8 mouse cellular contexts compared by ENCODE assay signal in genomic region chr16:30386911-30387439, GRCm38 (mm10). TPM values are rescaled to one million over a fixed set of nuclear protein-coding genes. Genes with fewer than 3 reads are reported as not detected.
DNase-seq lines count a peak whose midpoint lies in the region; ATAC-seq and TF ChIP-seq lines count a peak whose summit lies in the region.

No protein-coding gene starts in this region.

- no peaks in the 10 kb centered on the region for H3K9me3 ChIP-seq in heart, embryonic 13.5 days

- no peak overlapping the region for H3K27ac ChIP-seq in heart, embryonic 13.5 days (replicated peaks)
- H3K27ac ChIP-seq in cortical plate, adult 2 months (ENCODE audit: insufficient read depth, low read length), result no peak overlapping the region

- 87% methylated on average over 8 of the region's 8 CpGs for WGBS in heart, embryonic 13.5 days

- no peak overlapping the region for H3ac ChIP-seq in myocyte (ENCODE audit: control insufficient read depth, insufficient read length)

- peak overlapping the region; percentile 92 for H3K4me2 ChIP-seq in heart, embryonic 13.5 days
- H3K4me2 ChIP-seq in myocyte (ENCODE audit: low read depth), result peak overlapping the region; percentile 68

- H3K4me3 ChIP-seq in heart, embryonic 13.5 days, result peak overlapping the region; percentile 81
- H3K4me3 ChIP-seq in cortical plate, adult 2 months (ENCODE audit: insufficient read depth, low read length), result peak overlapping the region; percentile 66; the same call in 1 of the 2 replicates
- peak overlapping the region; percentile 42 for H3K4me3 ChIP-seq in myocyte

- H3K9ac ChIP-seq in heart, embryonic 13.5 days, result no peak overlapping the region

- no peaks in the 10 kb centered on the region; the same call in 1 of the 2 replicates for H3K27me3 ChIP-seq in heart, embryonic 13.5 days (replicated peaks)
- H3K27me3 ChIP-seq in myocyte (ENCODE audit: control insufficient read depth, insufficient read depth, insufficient read length), result no peaks in the 10 kb centered on the region

- peaks cover 32% of the 10 kb centered on the region for H3K36me3 ChIP-seq in heart, embryonic 13.5 days
- peaks cover 33% of the 10 kb centered on the region for H3K36me3 ChIP-seq in myocyte (ENCODE audit: control insufficient read depth, insufficient read depth)

- intact Hi-C loops in gastrocnemius, postnatal 36 days (cut with DNase I), result no loop called here

- ATAC-seq in heart, embryonic 13.5 days (ENCODE audit: extremely low read depth, insufficient number of reproducible peaks, low FRiP score, low TSS enrichment), result no peak

- H3K4me1 ChIP-seq in heart, embryonic 13.5 days, result peaks cover 33% of the 10 kb centered on the region
- peaks cover 2% of the 10 kb centered on the region; the same call in 1 of the 2 replicates for H3K4me1 ChIP-seq in cortical plate, adult 2 months (ENCODE audit: control insufficient read depth, insufficient read depth, low read length)

- TF ChIP-seq POLR2A in cortical plate, adult 2 months (IDR thresholded peaks at IDR 0.05; ENCODE audit: extremely low read depth, insufficient read depth, low read length), result no peak
- no peak for TF ChIP-seq POLR2A in myocyte (IDR thresholded peaks at IDR 0.05; ENCODE audit: insufficient read length, low read depth)

- TF ChIP-seq CTCF in cortical plate, adult 2 months (IDR thresholded peaks at IDR 0.05; ENCODE audit: extremely low read depth, insufficient read depth, low read length), result no peak

- peaks cover 61% of the 10 kb centered on the region for H3K79me2 ChIP-seq in myocyte (ENCODE audit: control insufficient read depth, insufficient read depth)

- no peak for DNase-seq in heart, adult 18-20 months
- DNase-seq in induced T-regulatory cell, adult 2 months (ENCODE audit: low read depth), result peak; percentile 51
- no peak for DNase-seq in gastrocnemius, postnatal 36 days
- DNase-seq in testis, postnatal 14 days (ENCODE audit: low spot score), result no peak
- no peak for DNase-seq in gastrocnemius, postnatal 4 days (ENCODE audit: low spot score in 2 of 2)

TF ChIP-seq in myocyte, 11 proteins besides CTCF, POLR2A, EP300 and RAD21:
- peak in 1 of 3 experiments; percentile 41 for TF ChIP-seq MYOG (IDR thresholded peaks at IDR 0.05; ENCODE audit: control insufficient read depth in 1 of 3, insufficient read depth in 1 of 3, insufficient read length in 2 of 3, low read depth in 2 of 3)
- peak in 2 of 3 experiments; percentile 16 to 57 for TF ChIP-seq MYOD1 (IDR thresholded peaks at IDR 0.05; ENCODE audit: control insufficient read depth in 1 of 3, insufficient read length in 2 of 3, low read depth in 2 of 3)
- no peak for TF ChIP-seq E2F4 (IDR thresholded peaks at IDR 0.05; ENCODE audit: insufficient read depth)

RNA-seq across cellular contexts. Expression of gene Atp13a3, which starts 18.8 kb away (rescaled TPM):
- polyA plus RNA-seq in heart, embryonic 13.5 days (2015; fragmentation: Nextera tagmentation; extraction: Ambion mirVana), result 6.8 and 7.3 TPM in 2 replicates
- 10 to 100 TPM; 48.4 to 49.8 TPM for total RNA-seq in heart, adult 18-20 months (2021)
- 29.5 and 31.4 TPM in 2 replicates for polyA plus RNA-seq in cortical plate, adult 2 months (2012; rRNA removed)
- 53.4 TPM for polyA plus RNA-seq in myocyte (2012; fragmentation: generic; extraction: Trizol)
- total RNA-seq in gastrocnemius, postnatal 36 days (2021), result 10 to 100 TPM; 35.7 to 38.4 TPM
- total RNA-seq in gastrocnemius, postnatal 4 days (2021), result 100 to 1,000 TPM in 1 of 2 experiments, 10 to 100 TPM in 1; 94.9 to 113 TPM
